Mouse (Mus musculus) lung, adult 18-20 months (tissue): Measurements from ENCODE around the gene Spats2.
"Not testable (repeated sequence)": the region's sequence is repeated elsewhere in the genome, so short reads cannot be mapped to it uniquely, and the experiment has no call there.

Source experiments
- DNase-seq, 2 experiments: peaks; one replicate each; pipeline ENCODE4 v3.0.0; 2022; ENCODE audit warnings: mixed read lengths in 2 of 2

Gene Spats2

GRCm38 (mm10) chr15:99125711-99126080, at the start of gene Spats2:
Spats2 (plus strand) TSS chr15:99125916.
- no peak for DNase-seq

- DNase-seq: not testable (repeated sequence)
Measured at GRCm38 (mm10) chr15:99076011-99076410, 49.7 kb upstream of the Spats2 start.

GRCm38 (mm10) chr15:99078181-99078910, 47.4 kb upstream of the Spats2 start:
- DNase-seq: no peak

GRCm38 (mm10) chr15:99079804-99080203, 45.9 kb upstream of the Spats2 start:
- DNase-seq: no peak

- DNase-seq: no peak
Measured at GRCm38 (mm10) chr15:99082322-99082721, 43.4 kb upstream of the Spats2 start.

- DNase-seq: no peak
Measured at GRCm38 (mm10) chr15:99082840-99083239, 42.9 kb upstream of the Spats2 start.

GRCm38 (mm10) chr15:99083258-99083657, 42.5 kb upstream of the Spats2 start:
- DNase-seq: peak in 1 of 2 experiments; percentile 41

- DNase-seq: no peak
Measured at GRCm38 (mm10) chr15:99083867-99084557, 41.7 kb upstream of the Spats2 start.

- DNase-seq: no peak
Measured at GRCm38 (mm10) chr15:99084618-99085017, 41.1 kb upstream of the Spats2 start.

GRCm38 (mm10) chr15:99085997-99086396, 39.7 kb upstream of the Spats2 start:
- no peak for DNase-seq

- no peak for DNase-seq
Measured at GRCm38 (mm10) chr15:99087253-99088075, 38.3 kb upstream of the Spats2 start, which contains the start of gene C1ql4. C1ql4 (minus strand) TSS chr15:99087817.

- DNase-seq: peak; percentile 66 to 76
Measured at GRCm38 (mm10) chr15:99088292-99088691, 37.4 kb upstream of the Spats2 start.

- no peak for DNase-seq
Measured at GRCm38 (mm10) chr15:99089069-99089468, 36.6 kb upstream of the Spats2 start.

GRCm38 (mm10) chr15:99092870-99093269, 32.8 kb upstream of the Spats2 start, which contains the start of gene Dnajc22:
Dnajc22 (plus strand) TSS chr15:99093170.
- DNase-seq: no peak

- DNase-seq: peak; percentile 54 to 58
Measured at GRCm38 (mm10) chr15:99093291-99094258, 32.1 kb upstream of the Spats2 start.

GRCm38 (mm10) chr15:99094631-99095270, 31.0 kb upstream of the Spats2 start:
- no peak for DNase-seq

- DNase-seq: no peak
Measured at GRCm38 (mm10) chr15:99095356-99095755, 30.4 kb upstream of the Spats2 start.

- no peak for DNase-seq
Measured at GRCm38 (mm10) chr15:99096061-99096793, 29.5 kb upstream of the Spats2 start.

GRCm38 (mm10) chr15:99096831-99097500, 28.8 kb upstream of the Spats2 start:
- DNase-seq: no peak

- peak; percentile 56 to 59 for DNase-seq
Measured at GRCm38 (mm10) chr15:99097840-99098492, 27.8 kb upstream of the Spats2 start.
